Mouse (Mus musculus): Measurements from ENCODE around the gene Mrpl21. TPM values are rescaled to one million over a fixed set of nuclear protein-coding genes. Genes with fewer than 3 reads are reported as not detected.

Mrpl21 gene
- total RNA-seq (2021): 10 to 100 TPM; 50.8 to 52.3 TPM

DNA sequence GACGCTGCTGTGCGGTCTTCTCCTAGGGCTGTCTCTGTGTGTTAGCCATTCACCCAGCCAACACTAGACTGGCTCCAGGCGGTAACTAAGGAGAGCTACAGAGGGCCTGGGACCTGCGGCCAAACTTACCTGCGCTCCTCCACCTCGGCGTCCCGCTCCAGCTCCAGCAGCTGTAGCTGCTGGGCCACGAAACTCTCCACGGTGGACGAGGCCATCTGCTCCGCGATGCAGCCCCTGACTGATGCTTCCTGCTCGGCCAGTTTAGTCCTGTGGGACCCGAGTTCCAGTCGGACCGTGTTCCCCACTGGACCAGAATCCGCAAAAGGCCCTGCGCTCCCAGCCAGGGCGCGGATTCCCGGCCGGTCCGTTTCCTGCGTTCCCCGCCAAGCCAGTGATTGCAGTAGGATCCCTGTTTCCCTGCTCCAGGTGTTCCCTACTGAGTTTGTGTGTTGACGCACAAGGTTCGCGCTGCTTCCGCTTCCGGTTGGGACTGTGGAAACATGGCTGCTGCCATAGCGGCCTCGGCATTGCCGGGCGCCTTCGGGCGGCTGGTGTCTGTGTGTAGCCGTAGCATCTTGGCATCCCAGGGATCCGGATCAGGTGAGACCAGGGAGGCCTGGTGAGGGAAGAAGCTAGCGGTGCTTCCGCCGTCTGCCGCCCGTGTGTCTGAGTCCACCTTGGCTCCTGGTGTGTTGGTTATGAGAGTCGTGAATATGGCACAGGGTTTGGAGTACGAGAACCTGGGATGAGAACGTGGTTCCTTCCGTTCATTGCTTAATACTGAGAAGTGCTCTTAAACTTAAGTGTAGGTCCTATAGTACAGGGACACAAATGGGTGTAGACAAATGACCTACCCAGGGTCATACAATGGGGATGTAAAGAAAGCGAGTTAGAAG, at the start of gene Mrpl21, which contains the start of gene Ighmbp2:
TSS of gene Mrpl21 (plus strand) at position 330 of the 896 bp plus-strand sequence.
TSS of gene Ighmbp2 (minus strand) at position 446 of the 896 bp plus-strand sequence.
- DNase-seq: peak; percentile 90 to 92

DNA sequence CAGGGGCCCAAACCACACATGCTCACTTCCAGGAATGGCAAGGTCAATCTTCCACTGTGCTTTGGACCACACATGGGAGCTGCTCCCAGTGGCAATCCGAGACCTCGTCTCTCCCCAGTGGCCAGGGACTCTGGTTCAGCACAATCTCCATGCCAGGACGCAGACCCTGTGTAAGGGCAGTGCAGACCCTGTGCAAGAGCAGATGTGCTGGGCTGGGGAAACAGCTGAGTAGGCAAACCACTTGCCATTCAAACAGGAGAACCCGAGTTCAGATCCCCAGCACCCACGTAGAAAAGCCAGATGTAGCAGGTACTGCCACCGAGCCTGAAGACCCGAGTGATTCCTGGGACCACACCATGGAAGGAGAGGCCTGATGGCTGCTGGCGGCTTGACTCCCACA, 22.7 kb upstream of the Mrpl21 start:
- DNase-seq: no peak

DNA sequence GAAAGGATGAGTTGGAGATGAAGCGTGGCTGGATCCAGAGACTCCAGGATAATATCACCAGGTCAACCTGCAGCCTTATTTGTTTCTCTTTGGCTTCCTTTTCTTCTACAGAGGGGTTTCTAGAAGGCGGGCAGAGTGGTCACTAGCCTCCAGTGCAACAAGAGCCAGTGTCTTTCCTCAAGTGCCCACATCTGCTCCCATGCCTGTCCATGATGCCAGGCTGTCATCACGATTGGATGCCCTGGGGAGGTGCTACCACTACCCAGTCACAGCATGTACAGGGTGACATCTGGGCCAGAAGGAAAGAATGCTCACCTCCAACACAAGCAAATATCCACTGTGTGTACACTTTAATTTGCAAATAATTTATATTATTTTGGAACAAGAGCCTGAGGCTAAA, 22.1 kb upstream of the Mrpl21 start:
- no peak for DNase-seq

DNA sequence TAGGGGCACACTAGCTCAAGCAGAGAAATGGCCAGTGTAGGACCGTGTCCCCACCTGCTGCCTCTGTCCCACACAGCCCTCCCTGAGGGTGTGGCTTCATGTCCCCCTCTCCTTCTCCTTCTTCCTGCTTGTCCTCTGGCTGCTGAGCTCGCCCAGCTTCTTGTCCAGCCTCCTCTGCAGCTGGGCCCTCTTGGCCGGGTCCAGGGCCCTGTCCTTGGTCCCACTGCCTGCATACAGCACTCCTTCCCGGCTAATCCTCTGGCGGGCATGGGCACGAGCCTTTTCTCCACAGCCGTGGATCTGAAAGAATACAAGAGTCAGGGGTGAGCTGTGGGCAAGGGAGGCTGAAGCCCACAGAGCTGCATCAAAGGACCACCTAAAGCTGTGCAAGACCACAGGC, 21.4 kb upstream of the Mrpl21 start:
- no peak for DNase-seq

DNA sequence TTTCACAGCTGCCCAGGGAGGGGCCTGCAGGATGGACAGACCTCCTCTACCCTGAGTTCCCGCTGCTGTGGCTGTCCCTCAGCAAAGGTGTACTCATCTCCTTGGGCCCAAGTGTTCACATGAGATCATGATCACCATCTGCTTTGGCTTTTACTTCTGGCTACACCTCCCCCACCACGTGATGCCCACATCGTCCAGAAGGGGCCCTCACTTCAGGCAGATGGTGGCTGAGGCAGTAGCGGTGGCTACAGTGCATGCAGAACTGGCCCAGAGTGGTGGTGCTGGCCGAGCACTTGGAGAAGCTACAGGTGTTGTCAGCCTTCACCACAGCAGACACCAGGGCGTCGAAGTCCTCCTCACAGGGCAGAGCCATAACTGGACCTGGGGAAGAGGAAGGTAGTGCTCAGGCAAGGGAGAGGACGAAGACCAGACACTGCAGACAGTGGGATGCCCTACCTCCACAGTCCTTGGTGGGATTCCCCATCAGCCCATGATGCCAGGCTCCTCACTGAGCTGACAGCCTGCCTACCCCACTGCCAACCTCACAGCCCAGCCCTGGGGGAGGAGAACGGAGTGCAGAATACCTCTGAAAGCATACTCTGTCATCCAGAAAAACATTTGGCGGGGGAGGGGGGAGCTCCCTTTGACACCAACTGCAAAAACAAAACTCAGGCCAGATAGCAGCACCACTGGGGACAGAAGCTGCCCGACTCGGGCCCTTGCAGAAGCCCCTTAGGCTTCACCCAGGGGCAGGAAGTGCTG, 20.8 kb upstream of the Mrpl21 start:
- no peak for DNase-seq

DNA sequence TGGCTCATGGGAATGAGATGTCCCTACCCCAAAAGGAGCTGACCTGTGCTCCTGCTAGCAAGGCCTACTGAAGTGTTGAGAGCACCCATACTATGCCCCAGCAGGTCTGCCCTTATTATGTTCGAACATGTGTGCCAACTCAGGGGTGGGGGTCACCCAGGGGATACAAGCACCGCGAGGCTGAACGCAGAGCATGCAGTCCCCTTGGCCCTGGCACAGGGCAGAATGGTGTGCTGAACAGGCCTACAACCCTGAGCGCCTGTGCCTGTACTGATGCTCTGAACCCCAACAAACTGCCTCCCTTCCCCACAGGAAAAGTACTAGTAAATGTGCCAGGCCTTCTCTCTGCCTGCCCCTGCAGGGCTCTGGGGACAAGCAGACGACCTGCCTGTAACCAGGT, 18.4 kb upstream of the Mrpl21 start:
- DNase-seq: no peak

DNA sequence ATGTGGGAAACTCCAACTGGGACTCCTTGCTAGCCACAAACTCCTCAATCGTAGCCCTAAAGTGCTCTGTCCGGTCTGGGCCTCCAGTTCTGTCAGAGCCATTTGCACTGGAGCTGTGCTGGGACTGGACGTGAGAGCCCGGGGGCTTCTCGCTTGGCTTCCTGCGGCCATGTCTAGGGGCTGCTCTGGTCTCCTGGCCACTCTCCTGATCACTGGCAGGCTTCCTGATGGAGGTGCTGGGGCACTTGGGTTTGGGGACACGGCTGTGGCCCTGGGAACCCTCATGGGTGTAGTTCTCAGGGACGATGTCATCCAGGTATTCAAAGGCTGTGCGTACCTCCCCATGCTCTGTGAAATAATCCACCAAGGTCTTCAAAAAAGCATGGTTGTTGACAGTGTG, 17.5 kb upstream of the Mrpl21 start:
- DNase-seq: no peak

DNA sequence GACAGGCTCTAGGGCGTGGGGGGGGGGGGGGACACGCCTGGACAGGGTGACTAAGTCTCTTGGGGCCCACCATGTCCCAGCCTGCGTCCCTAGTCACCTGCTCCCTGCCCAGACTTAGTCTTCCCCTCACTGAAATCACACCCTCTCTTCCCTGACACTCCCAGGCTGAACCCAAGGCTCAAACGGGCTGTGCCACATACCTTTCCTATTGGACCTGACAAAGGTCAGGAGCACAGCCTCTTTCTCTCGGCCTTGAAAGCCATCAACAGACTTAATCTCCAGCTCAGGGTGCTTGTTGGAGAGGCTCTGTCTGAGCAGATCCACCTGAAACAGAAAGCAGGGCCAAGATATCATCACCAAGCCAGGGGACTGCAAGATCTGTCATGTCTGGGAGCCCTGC, 16.6 kb upstream of the Mrpl21 start:
- no peak for DNase-seq

DNA sequence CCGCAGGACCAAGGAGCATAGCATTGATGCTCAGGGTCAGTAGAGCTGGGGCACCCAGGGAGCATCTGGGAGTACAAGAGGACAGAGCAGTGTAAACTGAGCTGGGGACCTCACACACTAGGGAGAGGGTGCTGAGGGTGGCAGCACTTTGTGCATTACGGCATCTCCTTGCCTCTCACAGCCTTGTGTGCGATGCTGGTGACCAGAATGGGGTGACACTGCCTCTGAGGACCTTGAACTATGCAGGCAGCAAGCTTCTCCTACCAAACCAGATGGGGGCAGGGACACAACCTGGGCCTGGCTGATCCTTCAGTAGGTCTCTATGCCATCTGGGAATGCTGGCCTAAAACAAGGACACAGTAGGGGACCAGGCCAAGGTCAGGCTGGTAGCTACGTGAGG, 16.0 kb upstream of the Mrpl21 start:
- no peak for DNase-seq

DNA sequence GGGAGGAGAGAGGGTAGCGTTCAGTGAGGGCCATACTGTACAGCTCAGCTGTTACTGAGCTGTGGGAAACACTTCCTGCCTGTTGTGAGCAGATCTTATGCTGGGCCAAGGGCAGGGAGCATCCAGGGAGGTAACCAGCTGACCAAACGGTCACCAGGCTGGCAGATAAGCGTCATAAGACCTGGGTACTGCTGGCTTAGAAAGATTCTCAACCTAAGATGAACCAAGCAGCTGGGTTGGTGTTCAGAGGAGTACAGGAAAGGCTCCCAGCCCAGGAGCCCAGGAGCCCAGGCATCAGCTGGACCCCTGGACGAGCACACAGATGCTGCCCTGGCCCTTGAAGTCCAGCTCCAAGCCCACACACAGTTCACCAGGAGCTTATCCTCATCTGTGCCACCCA, 15.4 kb upstream of the Mrpl21 start:
- DNase-seq: no peak

DNA sequence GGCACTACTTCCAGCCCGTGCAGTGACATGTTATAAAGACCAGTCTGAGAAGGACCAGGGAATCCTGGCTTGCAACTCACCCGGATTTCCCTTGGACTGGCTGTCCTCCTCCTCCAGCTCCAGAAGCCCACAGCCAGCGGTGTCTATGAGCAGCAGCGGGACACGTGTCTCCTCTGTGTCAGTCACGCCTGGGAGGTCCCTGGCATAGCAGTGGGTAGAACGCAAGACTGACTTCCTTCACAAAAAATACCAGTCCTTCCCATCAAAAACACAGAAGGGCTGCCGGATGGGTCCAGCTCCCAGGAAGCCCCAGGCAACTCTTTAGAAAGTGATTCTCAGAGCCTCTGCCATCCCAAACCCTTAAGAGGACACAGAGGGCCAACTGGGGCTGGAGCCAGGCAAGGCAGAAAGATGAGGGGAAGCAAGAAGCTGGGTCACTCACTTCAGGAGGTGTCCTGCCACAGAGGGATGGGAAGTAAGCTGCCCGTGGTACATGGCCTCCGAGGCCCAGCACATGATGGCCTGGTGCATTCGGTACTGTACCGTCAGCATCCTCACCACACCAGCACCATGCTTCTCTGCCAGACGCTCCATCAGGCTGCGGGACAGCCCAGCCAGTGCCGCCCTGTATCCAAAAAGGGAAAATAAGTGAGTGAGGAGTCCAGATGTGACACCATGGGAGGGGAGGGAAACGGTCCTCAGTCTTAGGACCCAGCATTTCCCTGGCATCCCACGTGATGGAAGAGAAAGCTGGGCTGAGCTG, 14.3 kb upstream of the Mrpl21 start:
- no peak for DNase-seq

DNA sequence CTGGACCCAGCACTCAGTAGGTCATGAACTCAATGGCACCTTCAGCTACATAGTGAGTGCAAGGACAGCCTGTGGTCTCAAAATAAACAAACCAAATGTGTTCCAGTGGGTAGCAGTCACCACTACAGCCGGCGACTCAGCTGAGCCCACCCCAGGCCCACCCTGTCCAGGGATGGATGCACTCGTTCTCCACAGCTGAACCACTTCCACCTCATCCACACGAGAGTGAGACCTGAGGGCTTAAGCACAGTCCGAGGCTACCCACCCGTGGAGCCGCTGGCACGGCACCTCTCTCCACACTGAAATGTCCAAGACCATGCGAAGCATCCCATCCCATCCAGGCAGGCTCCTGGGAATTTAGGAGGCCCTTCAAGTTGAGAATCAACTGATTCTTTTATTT, 13.4 kb upstream of the Mrpl21 start:
- no peak for DNase-seq

DNA sequence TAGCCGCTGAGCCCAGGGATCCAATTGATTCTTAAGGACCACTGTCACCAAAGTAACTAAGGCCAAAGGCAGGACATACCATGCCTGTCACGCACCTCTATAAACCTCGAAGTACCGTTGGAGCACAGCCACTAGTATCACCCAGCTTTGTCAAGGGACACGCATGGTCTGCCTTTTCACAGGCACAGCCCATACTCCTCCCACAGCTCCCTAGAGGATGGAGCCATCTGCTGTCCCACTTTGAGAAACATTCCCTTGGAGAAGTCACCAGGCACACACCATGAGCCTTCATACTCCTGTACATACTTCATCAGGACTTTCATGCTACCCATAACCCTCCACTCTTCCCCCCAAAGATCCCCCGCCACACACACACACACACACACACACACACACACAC, 12.9 kb upstream of the Mrpl21 start:
- no peak for DNase-seq

DNA sequence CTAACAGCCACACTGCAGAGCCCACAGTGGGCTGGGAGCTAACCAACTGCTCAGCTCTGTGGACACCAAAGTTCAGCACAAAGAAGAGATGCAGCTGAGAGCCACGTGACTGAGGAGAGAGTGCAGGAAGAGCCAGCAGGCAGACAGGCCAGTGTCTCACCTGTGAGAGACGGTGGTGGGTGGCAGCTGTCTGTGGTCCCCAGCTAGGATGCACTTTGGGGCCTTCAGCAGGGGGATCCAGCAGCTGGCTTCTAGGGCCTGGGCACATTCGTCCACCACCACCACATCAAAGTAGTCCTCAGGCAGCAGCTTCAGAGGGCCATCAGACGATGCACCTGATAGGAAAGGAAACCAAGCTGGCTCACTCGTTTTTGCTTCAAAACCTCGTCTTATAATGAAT, 11.3 kb upstream of the Mrpl21 start:
- no peak for DNase-seq

DNA sequence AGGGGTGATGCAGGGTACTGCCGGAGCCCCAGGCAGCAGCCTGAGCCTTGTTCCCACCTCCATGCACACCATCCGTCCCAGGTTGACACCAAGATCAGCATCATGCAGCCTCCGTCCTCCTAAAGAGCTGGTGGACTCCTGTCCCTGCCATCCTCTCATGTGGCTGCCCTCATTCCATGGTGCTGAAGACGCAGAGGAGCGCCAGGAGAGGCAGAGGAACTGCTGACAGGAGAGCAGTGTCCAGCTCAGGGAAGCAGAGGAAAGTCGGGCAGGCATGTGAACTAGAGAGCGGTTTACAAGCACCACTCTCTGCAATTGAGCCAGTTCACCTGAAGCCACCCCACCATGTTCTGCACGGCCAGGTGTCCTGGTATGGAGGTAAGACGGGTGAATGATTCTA, 9.4 kb upstream of the Mrpl21 start:
- DNase-seq: no peak

DNA sequence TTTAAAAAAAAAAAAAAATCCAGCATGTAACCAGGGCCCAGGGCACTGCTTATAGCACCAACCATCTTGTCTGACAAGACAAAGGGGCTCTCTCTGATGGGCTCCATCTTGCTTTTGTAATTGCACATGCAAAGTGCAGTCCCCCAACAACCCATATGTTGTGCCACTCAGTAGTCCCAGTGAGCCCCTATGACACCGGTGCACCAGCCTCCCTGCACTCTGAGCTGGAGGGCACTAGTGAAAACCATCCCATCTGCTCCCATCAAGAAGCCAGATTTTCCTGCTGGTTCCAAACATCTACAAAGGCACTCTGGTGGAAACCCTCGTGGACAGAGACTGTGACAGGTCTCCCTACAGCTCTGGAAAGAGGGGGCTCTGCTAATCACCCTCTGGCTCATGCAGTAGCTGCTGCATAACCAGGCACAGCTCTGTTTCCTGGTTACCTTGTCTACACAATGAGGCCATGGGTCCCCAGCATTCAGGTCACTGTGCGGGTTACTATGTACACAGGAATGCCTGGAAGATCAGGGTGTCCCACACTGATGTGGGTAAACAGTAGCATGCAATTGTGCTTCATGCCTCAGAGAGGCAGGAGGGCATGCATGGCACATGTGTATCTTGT, 6.8 kb upstream of the Mrpl21 start:
- DNase-seq: no peak

DNA sequence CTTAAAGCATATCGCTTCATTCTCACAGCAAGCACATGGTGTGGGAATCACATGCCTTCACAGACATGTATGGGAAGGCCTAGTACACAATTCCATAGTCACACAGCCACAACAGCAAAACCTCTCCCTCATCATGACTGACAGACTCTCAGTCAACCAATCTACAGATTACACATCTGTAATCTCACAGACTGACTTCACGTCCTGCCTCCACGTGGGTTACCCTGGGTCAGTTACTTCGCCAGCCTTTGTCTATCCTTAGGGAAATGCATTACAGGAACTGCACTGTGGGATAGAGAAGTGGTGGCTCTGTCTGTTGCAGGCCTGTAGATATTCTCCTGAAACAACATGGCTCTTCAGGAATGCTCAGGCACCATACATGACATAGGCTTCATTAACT, 815 bp upstream of the Mrpl21 start:
- DNase-seq: no peak

DNA sequence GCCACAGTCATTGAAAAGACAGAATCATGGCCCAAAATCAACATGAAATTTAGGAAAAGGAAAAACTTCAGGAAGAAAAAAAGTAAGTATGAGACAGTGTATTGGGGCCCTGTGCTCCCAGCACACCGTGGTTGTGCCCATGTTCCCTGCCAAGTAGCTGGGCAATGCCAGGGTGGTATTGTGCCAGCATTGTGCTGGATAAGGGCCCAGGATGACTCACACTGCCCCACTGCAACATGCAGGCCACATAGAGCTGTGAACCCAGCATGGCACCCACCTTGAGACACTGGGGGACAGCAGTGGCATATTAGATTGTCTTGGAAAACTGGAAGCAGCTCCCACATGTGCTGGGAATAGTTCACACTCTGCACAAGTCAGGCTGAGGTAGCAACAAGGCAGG, 6.3 kb downstream of the Mrpl21 start:
- no peak for DNase-seq

DNA sequence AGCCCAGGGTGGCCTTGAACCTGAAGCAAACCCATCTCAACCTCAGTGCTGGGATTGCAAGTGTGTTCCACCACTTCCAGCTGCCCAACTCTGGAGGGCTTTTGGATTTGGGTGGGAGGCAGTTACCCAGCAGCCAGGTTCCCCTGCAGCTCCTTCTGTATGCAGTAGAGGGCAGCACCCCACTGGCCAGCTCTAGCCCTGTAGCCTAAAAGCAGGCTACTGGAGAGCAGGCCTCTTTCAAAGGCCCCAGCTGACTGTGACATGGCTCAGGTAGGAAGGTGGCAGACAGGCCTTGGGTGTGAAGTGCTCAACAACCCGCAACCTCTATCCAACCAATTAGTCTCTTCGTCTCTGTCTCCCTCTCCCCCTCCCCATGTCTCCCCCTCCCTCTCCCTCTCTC, 9.3 kb downstream of the Mrpl21 start:
- DNase-seq: peak; percentile 43 to 45

DNA sequence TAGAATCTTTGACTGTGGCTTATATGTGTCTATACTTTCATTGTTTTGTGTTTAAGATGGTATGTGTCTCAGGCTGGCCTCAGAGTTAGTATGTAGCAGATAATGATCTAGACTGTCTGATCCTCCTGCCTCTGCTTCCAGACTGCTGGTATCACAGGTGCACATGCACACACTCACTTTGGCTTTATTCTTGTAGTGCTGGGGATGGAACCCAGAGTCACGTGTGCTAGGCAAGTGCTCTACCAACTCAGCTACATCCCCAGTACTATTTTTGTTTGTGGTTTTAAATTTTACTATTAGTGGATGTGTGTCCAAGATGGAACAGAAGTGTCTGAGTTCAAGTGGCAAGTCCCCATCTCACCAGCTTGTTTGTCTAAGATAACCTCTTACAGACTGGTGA, 10.3 kb downstream of the Mrpl21 start:
- DNase-seq: no peak

DNA sequence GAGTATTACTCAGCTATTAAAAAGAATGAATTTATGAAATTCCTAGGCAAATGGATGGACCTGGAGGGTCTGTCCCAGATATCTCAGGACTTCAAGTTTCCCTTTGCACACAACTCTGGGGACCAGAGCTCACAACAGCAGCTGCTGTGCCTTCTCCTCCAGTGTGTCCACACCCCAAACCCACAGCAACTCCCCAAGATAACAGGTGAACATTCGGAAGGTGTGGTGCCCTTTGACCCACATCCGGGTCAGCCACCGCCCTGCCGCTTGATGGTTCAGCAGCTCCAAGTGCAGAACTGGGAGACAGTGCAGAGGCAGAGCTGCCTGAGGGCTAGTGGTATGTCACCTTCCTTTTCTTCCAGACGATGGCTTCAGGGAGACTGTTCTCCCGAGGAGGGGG, 12.5 kb downstream of the Mrpl21 start:
- no peak for DNase-seq

DNA sequence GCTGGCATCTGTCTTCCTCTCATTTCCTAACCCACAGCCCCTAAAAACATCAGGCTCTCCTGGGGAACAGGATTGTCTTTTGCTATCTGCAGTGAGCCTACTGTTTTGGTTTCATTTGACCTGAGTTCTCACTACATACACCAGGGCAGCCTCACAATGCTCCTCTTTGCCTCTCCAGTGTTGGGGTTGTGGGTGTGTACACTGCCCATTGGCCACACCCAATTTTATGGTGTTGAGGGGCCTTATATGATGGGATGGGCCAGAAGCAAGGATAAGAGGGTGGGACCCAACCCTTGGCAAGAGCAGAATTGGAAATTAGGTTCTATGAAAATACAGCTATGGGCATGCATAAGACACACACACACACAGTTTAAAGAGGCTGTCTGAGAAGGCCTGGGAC, 14.3 kb downstream of the Mrpl21 start:
- DNase-seq: no peak

DNA sequence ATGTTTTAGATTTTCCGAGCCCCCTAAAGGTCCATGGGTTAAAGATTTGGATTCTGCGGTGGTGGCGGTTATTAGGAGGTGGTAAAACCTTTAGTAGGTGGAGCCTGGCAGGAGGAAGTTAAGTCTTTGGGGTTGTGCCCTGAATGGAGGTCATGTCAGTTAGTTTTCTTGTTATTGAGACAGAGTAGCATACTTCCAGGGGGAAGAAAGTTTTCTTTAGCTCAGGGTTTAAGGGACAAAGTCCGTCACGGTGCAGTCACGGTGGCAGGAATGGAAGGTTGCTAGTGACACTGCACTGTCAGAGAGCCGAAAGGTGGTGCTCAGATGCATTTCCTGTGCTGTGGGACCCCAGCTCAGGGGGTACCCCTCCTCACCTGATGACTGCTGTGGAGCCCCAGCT, 15.1 kb downstream of the Mrpl21 start:
- no peak for DNase-seq

Data from layer of hippocampus, postnatal 36 days (tissue).